Mouse (Mus musculus): ENCODE data around the gene Cldnd2. TPM values are rescaled to one million over a fixed set of nuclear protein-coding genes. Genes with fewer than 3 reads are reported as not detected.
"Not testable (repeated sequence)": the region's sequence is repeated elsewhere in the genome, so short reads cannot be mapped to it uniquely, and the experiment has no call there.

The Cldnd2 gene
- total RNA-seq (2021): not detected

GRCm38 (mm10) chr7:43440482-43440881 is at the start of gene Cldnd2:
Gene Cldnd2, plus strand, starts transcription at chr7:43440782.
- DNase-seq (ENCODE audit: low spot score in 2 of 2): no peak

GRCm38 (mm10) chr7:43392349-43393121 is 48.0 kb upstream of the Cldnd2 start:
- intact Hi-C loops (cut with DNase I): no loop called here

More at GRCm38 (mm10) chr7:43440482-43440881, at the start of gene Cldnd2:
- intact Hi-C loops (cut with DNase I): no loop called here

DNA sequence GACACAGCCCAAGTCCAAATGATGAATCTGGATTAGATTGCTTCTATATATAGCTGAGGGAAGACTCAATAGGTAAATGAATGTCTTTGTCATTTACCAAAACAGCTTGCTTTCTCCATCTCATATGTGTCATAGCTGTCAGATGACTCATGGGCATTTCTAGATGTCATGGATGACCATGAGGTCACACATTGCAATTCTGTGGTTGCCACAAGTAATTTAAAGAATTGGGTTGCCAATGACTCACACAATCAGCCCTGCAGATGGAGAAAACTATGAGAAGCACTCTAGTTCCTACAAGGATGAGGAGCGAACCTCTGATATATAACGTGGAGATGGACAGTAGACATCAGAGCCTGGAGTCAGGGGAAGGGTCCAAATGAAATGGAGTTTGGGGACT is 41.1 kb upstream of the Cldnd2 start:
- intact Hi-C loops (cut with DNase I): no loop called here
- no peak for DNase-seq (ENCODE audit: low spot score in 2 of 2)

More at GRCm38 (mm10) chr7:43392349-43393121, 48.0 kb upstream of the Cldnd2 start:
- DNase-seq (ENCODE audit: low spot score in 2 of 2): no peak

- intact Hi-C loops (cut with DNase I): no loop called here
- no peak for DNase-seq (ENCODE audit: low spot score in 2 of 2)
Observed at GRCm38 (mm10) chr7:43402718-43403117, 37.9 kb upstream of the Cldnd2 start.

GRCm38 (mm10) chr7:43407573-43407972 is 33.0 kb upstream of the Cldnd2 start:
- DNase-seq (ENCODE audit: low spot score in 2 of 2): no peak
- intact Hi-C loops (cut with DNase I): no loop called here

GRCm38 (mm10) chr7:43408131-43408553 is 32.4 kb upstream of the Cldnd2 start, which contains the start of gene Siglecg:
Gene Siglecg, plus strand, starts transcription at chr7:43408204.
- intact Hi-C loops (cut with DNase I): no loop called here

DNA sequence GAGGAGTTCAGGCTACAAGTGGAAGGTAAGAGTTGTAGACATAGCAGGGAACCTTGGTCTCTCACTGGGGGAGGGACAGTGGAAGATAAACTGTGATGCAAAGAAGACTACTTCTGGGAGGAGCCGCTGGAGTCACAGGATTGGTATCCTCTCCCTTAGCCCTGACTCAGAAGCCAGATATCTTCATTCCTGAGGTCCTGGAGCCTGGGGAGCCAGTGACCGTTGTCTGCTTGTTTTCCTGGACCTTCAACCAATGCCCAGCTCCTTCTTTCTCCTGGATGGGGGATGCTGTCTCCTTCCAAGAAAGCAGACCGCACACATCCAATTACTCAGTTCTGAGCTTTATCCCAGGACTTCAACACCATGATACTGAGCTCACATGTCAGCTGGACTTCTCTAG is 31.5 kb upstream of the Cldnd2 start:
- no peak for DNase-seq (ENCODE audit: low spot score in 2 of 2)
- intact Hi-C loops (cut with DNase I): no loop called here

More at GRCm38 (mm10) chr7:43408131-43408553, 32.4 kb upstream of the Cldnd2 start, which contains the start of gene Siglecg:
- DNase-seq (ENCODE audit: low spot score in 2 of 2): no peak

GRCm38 (mm10) chr7:43411724-43412123 is 28.9 kb upstream of the Cldnd2 start:
- intact Hi-C loops (cut with DNase I); DNase-seq (ENCODE audit: low spot score in 2 of 2): not testable (repeated sequence)

GRCm38 (mm10) chr7:43417298-43417697 is 23.3 kb upstream of the Cldnd2 start:
- intact Hi-C loops (cut with DNase I): no loop called here
- DNase-seq (ENCODE audit: low spot score in 2 of 2): no peak

- DNase-seq (ENCODE audit: low spot score in 2 of 2): peak; percentile 70 to 82
- intact Hi-C loops (cut with DNase I): loop anchor here (1.0 kb wide), 1 partner anchor 72 kb away; no protein-coding TSS in a partner anchor
Observed at GRCm38 (mm10) chr7:43422995-43423617, 17.5 kb upstream of the Cldnd2 start.

DNA sequence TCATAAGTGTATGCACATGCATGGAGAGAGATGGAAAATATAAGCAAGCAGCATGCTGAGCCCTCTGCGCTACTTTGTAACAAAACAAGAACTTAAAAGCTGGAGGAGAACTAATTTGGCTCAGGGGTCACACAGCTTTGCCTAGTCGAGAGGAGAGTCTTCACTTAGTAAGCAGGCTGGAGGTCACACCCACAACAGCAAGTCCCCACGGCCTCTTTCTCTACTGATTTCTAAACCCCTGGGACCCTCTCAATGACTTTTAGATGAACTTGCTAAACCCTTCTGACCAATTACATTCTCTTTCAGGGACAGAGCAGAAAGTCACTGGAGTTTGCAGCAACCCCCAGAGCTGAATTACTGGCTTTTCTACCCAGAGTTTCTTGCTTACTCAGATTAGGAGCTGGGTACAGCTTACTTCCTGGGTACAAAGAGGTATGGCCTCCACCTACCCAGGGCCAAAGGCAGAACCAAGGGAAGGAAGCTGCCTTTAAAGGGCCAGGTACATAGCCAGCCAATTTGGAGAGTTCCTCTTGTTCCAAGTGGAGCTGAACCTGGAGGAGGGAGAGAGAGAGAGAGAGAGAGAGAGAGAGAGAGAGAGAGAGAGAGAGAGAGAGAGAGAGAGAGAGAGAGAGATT is 16.5 kb upstream of the Cldnd2 start:
- intact Hi-C loops (cut with DNase I): loop anchor here (1.0 kb wide), 1 partner anchor 71 kb away; no protein-coding TSS in a partner anchor
- no peak for DNase-seq (ENCODE audit: low spot score in 2 of 2)

GRCm38 (mm10) chr7:43427406-43427805 is 13.2 kb upstream of the Cldnd2 start, which contains the start of gene Lim2:
Gene Lim2, plus strand, starts transcription at chr7:43427670.
- no peak for DNase-seq (ENCODE audit: low spot score in 2 of 2)
- intact Hi-C loops (cut with DNase I): no loop called here

GRCm38 (mm10) chr7:43429500-43429899 is 11.1 kb upstream of the Cldnd2 start:
- intact Hi-C loops (cut with DNase I): no loop called here
- DNase-seq (ENCODE audit: low spot score in 2 of 2): no peak

- intact Hi-C loops (cut with DNase I): no loop called here
- no peak for DNase-seq (ENCODE audit: low spot score in 2 of 2)
Observed at GRCm38 (mm10) chr7:43432891-43433290, 7.7 kb upstream of the Cldnd2 start.

DNA sequence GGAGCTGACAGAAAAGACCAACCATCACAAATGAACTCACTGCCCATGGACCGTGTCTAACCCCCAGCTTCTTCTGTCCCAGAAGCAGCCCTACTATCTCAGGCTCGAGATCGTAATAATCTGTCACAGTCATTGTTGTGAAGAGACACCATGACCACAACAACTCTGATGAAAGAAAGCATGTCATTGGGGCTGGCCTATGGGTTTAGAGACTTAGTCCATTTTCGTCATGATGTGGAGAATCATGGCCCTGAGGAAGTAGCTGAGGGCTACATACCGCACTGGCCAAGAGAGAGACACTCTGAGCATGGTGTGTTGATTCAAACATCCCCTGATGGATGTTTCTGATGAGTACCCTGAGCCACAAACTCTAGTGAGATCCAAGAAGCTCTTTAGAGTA is 5.9 kb upstream of the Cldnd2 start:
- no peak for DNase-seq (ENCODE audit: low spot score in 2 of 2)
- intact Hi-C loops (cut with DNase I): no loop called here

- intact Hi-C loops (cut with DNase I): no loop called here
- no peak for DNase-seq (ENCODE audit: low spot score in 2 of 2)
Observed at GRCm38 (mm10) chr7:43436341-43437255, 4.0 kb upstream of the Cldnd2 start, which contains the start of gene Nkg7. Gene Nkg7, plus strand, starts transcription at chr7:43437073.

GRCm38 (mm10) chr7:43438611-43439010 is 2.0 kb upstream of the Cldnd2 start:
- no peak for DNase-seq (ENCODE audit: low spot score in 2 of 2)
- intact Hi-C loops (cut with DNase I): no loop called here

DNA sequence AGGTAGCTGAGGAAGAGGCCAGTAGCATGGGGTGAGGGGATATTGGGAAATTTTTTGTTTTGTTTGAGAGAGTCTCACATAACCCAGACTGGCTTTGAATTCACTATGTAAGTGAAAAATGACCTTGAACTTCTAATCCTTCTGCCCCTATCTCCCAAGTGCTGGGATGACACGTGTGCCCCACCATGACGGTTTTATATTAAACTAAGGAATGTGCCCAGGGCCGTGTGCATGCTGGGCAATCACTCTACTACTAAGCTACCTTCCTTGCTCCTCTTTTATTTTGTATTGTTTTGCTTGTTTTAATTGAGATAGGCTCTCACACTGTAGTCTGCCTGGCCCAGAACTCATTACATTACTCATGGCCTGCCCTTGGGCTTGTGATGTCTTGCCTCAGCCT is 489 bp downstream of the Cldnd2 start:
- intact Hi-C loops (cut with DNase I): no loop called here

GRCm38 (mm10) chr7:43442684-43443083 is 2.1 kb downstream of the Cldnd2 start:
- intact Hi-C loops (cut with DNase I): no loop called here

More for the DNA sequence above, 489 bp downstream of the Cldnd2 start:
- no peak for DNase-seq (ENCODE audit: low spot score in 2 of 2)

More at GRCm38 (mm10) chr7:43442684-43443083, 2.1 kb downstream of the Cldnd2 start:
- DNase-seq (ENCODE audit: low spot score in 2 of 2): no peak

Measured in left cerebral cortex, postnatal 36 days (tissue).